Mouse (Mus musculus) myocyte (in vitro differentiated cells): ENCODE results near the gene Krtcap3.

Experiments
- MAX ChIP-seq: IDR thresholded peaks from one replicate; pipeline ENCODE4 v1.6.1; 2011; ENCODE audit warnings: low read depth, mild to moderate bottlenecking, control low read depth
- MYOD1 ChIP-seq, 3 experiments: IDR thresholded peaks; one replicate each; pipeline ENCODE4 v1.6.1; 2011; ENCODE audit warnings: control low read depth in 2 of 3, low read depth in 2 of 3, mild to moderate bottlenecking in 2 of 3, moderate library complexity in 1 of 3; ENCODE audit not compliant: insufficient read length in 2 of 3, control insufficient read depth in 1 of 3
- MYOG ChIP-seq, 3 experiments: IDR thresholded peaks; one replicate each; pipeline ENCODE4 v1.6.1; 2011; ENCODE audit warnings: control low read depth in 2 of 3, low read depth in 2 of 3, mild to moderate bottlenecking in 2 of 3; ENCODE audit not compliant: insufficient read length in 2 of 3, control insufficient read depth in 1 of 3, insufficient read depth in 1 of 3
- POLR2A ChIP-seq: IDR thresholded peaks from one replicate; pipeline ENCODE4 v1.6.1; 2011; ENCODE audit warnings: low read depth, mild to moderate bottlenecking, control low read depth, moderate library complexity; ENCODE audit not compliant: insufficient read length
- POLR2AphosphoS2 ChIP-seq: IDR thresholded peaks from one replicate; pipeline ENCODE4 v1.6.1; 2011; ENCODE audit warnings: low read depth, control low read depth; ENCODE audit not compliant: insufficient read length
- TCF12 ChIP-seq: IDR thresholded peaks from one replicate; pipeline ENCODE4 v1.6.1; 2011; ENCODE audit warnings: mild to moderate bottlenecking, control low read depth; ENCODE audit not compliant: poor library complexity, insufficient read depth, severe bottlenecking
- USF1 ChIP-seq: IDR thresholded peaks from one replicate; pipeline ENCODE4 v1.6.1; 2011; ENCODE audit warnings: low read depth, mild to moderate bottlenecking, control low read depth, moderate library complexity

GRCm38 (mm10) chr5:31201742-31202590 lies 49.5 kb upstream of the Krtcap3 start, which contains the start of gene Zfp513:
- no peak for TF ChIP-seq TCF12
- TF ChIP-seq POLR2AphosphoS2 = peak; percentile 99
- TF ChIP-seq POLR2A = peak; percentile 75
- TF ChIP-seq USF1 = peak; percentile 57
- peak in 2 of 3 experiments; percentile 46 to 69 for TF ChIP-seq MYOG (IDR thresholded peaks at IDR 0.05; ENCODE audit: control insufficient read depth in 1 of 3, insufficient read depth in 1 of 3, insufficient read length in 2 of 3, low read depth in 2 of 3)
- TF ChIP-seq MAX = no peak
- TF ChIP-seq MYOD1 (IDR thresholded peaks at IDR 0.05; ENCODE audit: control insufficient read depth in 1 of 3, insufficient read length in 2 of 3, low read depth in 2 of 3) = peak in 2 of 3 experiments; percentile 22 to 52
